ENCODE assay signal across 28 mouse cellular contexts in genomic region chr6:125433257-125433656, GRCm38 (mm10). TPM values are rescaled to one million over a fixed set of nuclear protein-coding genes. Genes with fewer than 3 reads are reported as not detected.
A peak's percentile ranks its signal among the peaks of the same experiment; 100 is the strongest.
DNase-seq lines count a peak whose midpoint lies in the region; ATAC-seq and TF ChIP-seq lines count a peak whose summit lies in the region.
"Had no signal": no experiment of that assay in that cellular context is flagged by ENCODE, and none has a peak within 500 bp of the region (broad histone marks: within the 10 kb centered on the region; RNA-seq: fewer than 3 reads in every experiment).

No protein-coding gene starts in this region.

- TF ChIP-seq CTCF in ES-Bruce4 (IDR thresholded peaks at IDR 0.05; ENCODE audit: low read depth, low read length), result no peak
- no peak for TF ChIP-seq CTCF in intestine, postnatal 0 days (IDR thresholded peaks at IDR 0.05; ENCODE audit: low read depth)
- TF ChIP-seq CTCF in stomach, postnatal 0 days (IDR thresholded peaks at IDR 0.05; ENCODE audit: low read depth), result no peak

- no peak for TF ChIP-seq POLR2A in ES-Bruce4 (IDR thresholded peaks at IDR 0.05; ENCODE audit: insufficient read depth, low read length)

- H3K9ac ChIP-seq in lung, embryonic 15.5 days, result no peak overlapping the region
- H3K9ac ChIP-seq in ES-Bruce4 (ENCODE audit: low read depth, poor library complexity, severe bottlenecking), result peak overlapping the region; percentile 78
- no peak overlapping the region for H3K9ac ChIP-seq in intestine, postnatal 0 days (ENCODE audit: low read depth, low read length)
- H3K9ac ChIP-seq in stomach, postnatal 0 days (ENCODE audit: low read length), result no peak overlapping the region
- H3K9ac ChIP-seq: heart, embryonic 12.5 days; limb, embryonic 13.5 days; liver, embryonic 13.5 days; midbrain, embryonic 13.5 days; neural tube, embryonic 15.5 days had no signal

- 57% methylated on average over 3 of the region's 3 CpGs for WGBS in lung, embryonic 15.5 days
- 47% methylated on average over 3 of the region's 3 CpGs for WGBS in intestine, postnatal 0 days
- 63% methylated on average over 3 of the region's 3 CpGs for WGBS in stomach, postnatal 0 days
- WGBS in limb, embryonic 10.5 days, result 79% methylated on average over 3 of the region's 3 CpGs

- H3K4me2 ChIP-seq in lung, embryonic 15.5 days, result no peak overlapping the region
- H3K4me2 ChIP-seq in intestine, postnatal 0 days (replicated peaks; ENCODE audit: low read depth), result no peak overlapping the region
- no peak overlapping the region for H3K4me2 ChIP-seq in stomach, postnatal 0 days (replicated peaks; ENCODE audit: low read depth)
- H3K4me2 ChIP-seq: heart, embryonic 12.5 days; limb, embryonic 13.5 days; liver, embryonic 13.5 days; midbrain, embryonic 13.5 days; neural tube, embryonic 15.5 days had no signal

- no peaks in the 10 kb centered on the region for H3K9me3 ChIP-seq in lung, embryonic 15.5 days
- 0 out of 2 replicates have a peak, but pooled peaks cover 1% of the 10 kb centered on the region for H3K9me3 ChIP-seq in ES-Bruce4 (replicated peaks; ENCODE audit: control insufficient read depth, insufficient read depth, low read length, poor library complexity, severe bottlenecking)
- H3K9me3 ChIP-seq in intestine, postnatal 0 days (ENCODE audit: control insufficient read depth), result no peaks in the 10 kb centered on the region
- no peaks in the 10 kb centered on the region for H3K9me3 ChIP-seq in stomach, postnatal 0 days (ENCODE audit: control insufficient read depth, low read length)
- H3K9me3 ChIP-seq in limb, embryonic 10.5 days (replicated peaks), result no peaks in the 10 kb centered on the region
- H3K9me3 ChIP-seq: forebrain, embryonic 10.5 days; heart, embryonic 12.5 days; hindbrain, embryonic 10.5 days; limb, embryonic 13.5 days; liver, embryonic 13.5 days; midbrain, embryonic 13.5 days; neural tube, embryonic 15.5 days had no signal

- peaks cover 4% of the 10 kb centered on the region; the same call in 1 of the 2 replicates for H3K4me1 ChIP-seq in lung, embryonic 15.5 days
- H3K4me1 ChIP-seq in ES-Bruce4 (ENCODE audit: control insufficient read depth, insufficient read depth, low read length), result peaks cover 7% of the 10 kb centered on the region
- H3K4me1 ChIP-seq in intestine, postnatal 0 days (replicated peaks; ENCODE audit: control insufficient read depth, insufficient read depth, low read length), result no peaks in the 10 kb centered on the region
- H3K4me1 ChIP-seq in stomach, postnatal 0 days (replicated peaks; ENCODE audit: control insufficient read depth, insufficient read depth), result no peaks in the 10 kb centered on the region
- H3K4me1 ChIP-seq in limb, embryonic 10.5 days, result peaks cover 15% of the 10 kb centered on the region
- H3K4me1 ChIP-seq: neural tube, embryonic 15.5 days had no signal

- no peak for DNase-seq in lung, postnatal 25 days (ENCODE audit: low spot score)
- no peak for DNase-seq in stomach, postnatal 0 days (ENCODE audit: low spot score)
- DNase-seq in cerebellum, adult 8-10 months, result no peak
- DNase-seq in limb, embryonic 10.5 days (ENCODE audit: low spot score), result no peak
- DNase-seq: adrenal gland, postnatal 25 days; B cell, adult 2 months; cerebellum, adult 11 months; cerebellum, postnatal 14 days; gastrocnemius, postnatal 10 days; heart, postnatal 10 days; kidney, adult 8-10 months; kidney, postnatal 25 days; layer of hippocampus, postnatal 36 days; liver, embryonic 13.5 days; lung, adult 2 months; right cerebral cortex, adult 18-20 months; right cerebral cortex, postnatal 4 days had no signal

- no peak for ATAC-seq in lung, embryonic 15.5 days (ENCODE audit: borderline replicate concordance, extremely low read depth, low FRiP score, low TSS enrichment)
- ATAC-seq in intestine, postnatal 0 days, result peak; percentile 48; the same call in 1 of the 2 replicates
- ATAC-seq in stomach, postnatal 0 days (ENCODE audit: low FRiP score, low TSS enrichment), result peak; percentile 39
- ATAC-seq: forebrain, embryonic 16.5 days; midbrain, embryonic 13.5 days had no signal

- peak overlapping the region; percentile 46 for H3K27ac ChIP-seq in lung, embryonic 15.5 days
- peak overlapping the region; percentile 99 for H3K27ac ChIP-seq in ES-Bruce4 (ENCODE audit: insufficient read depth, low read length)
- H3K27ac ChIP-seq in intestine, postnatal 0 days (ENCODE audit: low read depth, low read length), result no peak overlapping the region; the same call in 1 of the 2 replicates
- H3K27ac ChIP-seq in stomach, postnatal 0 days (replicated peaks), result peak overlapping the region; percentile 20
- H3K27ac ChIP-seq in limb, embryonic 10.5 days, result no peak overlapping the region
- H3K27ac ChIP-seq: forebrain, embryonic 10.5 days; hindbrain, embryonic 10.5 days; layer of hippocampus, adult 2 months; limb, embryonic 13.5 days; liver, embryonic 13.5 days; midbrain, embryonic 13.5 days; neural tube, embryonic 15.5 days had no signal

- TF ChIP-seq EP300 in ES-Bruce4 (IDR thresholded peaks at IDR 0.05; ENCODE audit: insufficient read depth, low read depth, low read length), result no peak
- TF ChIP-seq EP300 in stomach, postnatal 0 days (optimal IDR thresholded peaks at IDR 0.05), result no peak

- no peaks in the 10 kb centered on the region for H3K36me3 ChIP-seq in lung, embryonic 15.5 days
- H3K36me3 ChIP-seq in ES-Bruce4 (ENCODE audit: control insufficient read depth, insufficient read depth, low read length, poor library complexity, severe bottlenecking), result no peaks in the 10 kb centered on the region
- no peaks in the 10 kb centered on the region for H3K36me3 ChIP-seq in intestine, postnatal 0 days (ENCODE audit: control insufficient read depth, insufficient read depth)
- H3K36me3 ChIP-seq in stomach, postnatal 0 days (ENCODE audit: control insufficient read depth, insufficient read depth, low read length), result no peaks in the 10 kb centered on the region
- H3K36me3 ChIP-seq in limb, embryonic 10.5 days, result no peaks in the 10 kb centered on the region
- H3K36me3 ChIP-seq: forebrain, embryonic 10.5 days; heart, embryonic 12.5 days; hindbrain, embryonic 10.5 days; limb, embryonic 13.5 days; liver, embryonic 13.5 days; midbrain, embryonic 13.5 days; neural tube, embryonic 15.5 days had no signal

- H3K27me3 ChIP-seq in lung, embryonic 15.5 days, result no peaks in the 10 kb centered on the region
- no peaks in the 10 kb centered on the region for H3K27me3 ChIP-seq in ES-Bruce4 (ENCODE audit: control insufficient read depth, insufficient read depth, low read length, poor library complexity, severe bottlenecking)
- H3K27me3 ChIP-seq in intestine, postnatal 0 days (replicated peaks; ENCODE audit: control insufficient read depth, insufficient read depth, low read length), result no peaks in the 10 kb centered on the region
- no peaks in the 10 kb centered on the region for H3K27me3 ChIP-seq in stomach, postnatal 0 days (ENCODE audit: control insufficient read depth, insufficient read depth, low read length)
- H3K27me3 ChIP-seq in limb, embryonic 10.5 days (ENCODE audit: low read depth, poor library complexity, severe bottlenecking), result 0 out of 2 replicates have a peak, but pooled peaks cover 3% of the 10 kb centered on the region
- H3K27me3 ChIP-seq: heart, embryonic 12.5 days; limb, embryonic 13.5 days; liver, embryonic 13.5 days; midbrain, embryonic 13.5 days; neural tube, embryonic 15.5 days had no signal

- H3K4me3 ChIP-seq in lung, embryonic 15.5 days, result no peak overlapping the region
- peak overlapping the region; percentile 47 for H3K4me3 ChIP-seq in ES-Bruce4 (ENCODE audit: low read depth, low read length)
- no peak overlapping the region for H3K4me3 ChIP-seq in intestine, postnatal 0 days (ENCODE audit: low read depth, low read length)
- no peak overlapping the region for H3K4me3 ChIP-seq in stomach, postnatal 0 days (ENCODE audit: low read depth, low read length)
- no peak overlapping the region for H3K4me3 ChIP-seq in limb, embryonic 10.5 days
- H3K4me3 ChIP-seq: forebrain, embryonic 10.5 days; heart, embryonic 12.5 days; hindbrain, embryonic 10.5 days; layer of hippocampus, adult 2 months; limb, embryonic 13.5 days; liver, embryonic 13.5 days; midbrain, embryonic 13.5 days; neural tube, embryonic 15.5 days had no signal

RNA-seq across cellular contexts. Expression of gene Plekhg6, which starts 52.7 kb away (rescaled TPM):
- 0.31 and 0.36 TPM in 2 replicates for polyA plus RNA-seq in lung, embryonic 15.5 days (2015; fragmentation: Nextera tagmentation; extraction: Ambion mirVana)
- polyA plus RNA-seq in ES-Bruce4 (2011; ENCODE audit: insufficient read depth, insufficient read length, low read depth, missing spikeins), result 2.3 and 2.5 TPM in 2 replicates
- polyA plus RNA-seq in intestine, postnatal 0 days (2015; fragmentation: Nextera tagmentation; extraction: Ambion mirVana), result 31.4 and 37.0 TPM in 2 replicates
- 6.3 and 6.7 TPM in 2 replicates for polyA plus RNA-seq in stomach, postnatal 0 days (2015; fragmentation: Nextera tagmentation; extraction: Ambion mirVana)
- polyA plus RNA-seq in limb, embryonic 10.5 days (2016; fragmentation: Nextera tagmentation; extraction: Ambion mirVana), result 0.26 and 0.33 TPM in 2 replicates
- polyA plus RNA-seq: forebrain, embryonic 16.5 days; heart, embryonic 12.5 days had no signal

Comparison
In these comparisons a context has a peak if more than half of its experiments do, and no peak if none do; other contexts are left out.
1. H3K27ac ChIP-seq: peak in lung, embryonic 15.5 days (single experiment), ES-Bruce4 (single experiment) and stomach, postnatal 0 days (single experiment); none in intestine, postnatal 0 days (single experiment) and limb, embryonic 10.5 days (single experiment).